Mouse (Mus musculus): ENCODE data around the gene Tmem132d. TPM values are rescaled to one million over a fixed set of nuclear protein-coding genes. Genes with fewer than 3 reads are reported as not detected.

Tmem132d gene
- polyA plus RNA-seq, 1 experiment from 2014 or later, result 1.7 TPM

GRCm38 (mm10) chr5:128330351-128330750, 102.5 kb downstream of the Tmem132d start:
- Histone ChIP-seq H3K27ac (replicated peaks) (no peak overlapping the region), H3K9ac (no peak overlapping the region), H3K9me3 (no peaks in the 10 kb centered on the region), H3K27me3 (no peaks in the 10 kb centered on the region), H3K4me1 (replicated peaks) (0 out of 2 replicates have a peak, but pooled peaks cover 2% of the 10 kb centered on the region), H3K4me3 (no peak overlapping the region), H3K36me3 (no peaks in the 10 kb centered on the region), H3K4me2 (no peak overlapping the region)
- 87% methylated on average over 8 of the region's 8 CpGs for WGBS
- no peak for ATAC-seq (ENCODE audit: low read depth)

- no peaks in the 10 kb centered on the region for H3K9me3 ChIP-seq
- no peak for ATAC-seq (ENCODE audit: low read depth)
- no peak overlapping the region for H3K9ac ChIP-seq
- no peak overlapping the region for H3K4me3 ChIP-seq
- H3K27ac ChIP-seq (replicated peaks), result no peak overlapping the region
- no peak overlapping the region for H3K4me2 ChIP-seq
- no peaks in the 10 kb centered on the region for H3K4me1 ChIP-seq (replicated peaks)
- no peaks in the 10 kb centered on the region for H3K36me3 ChIP-seq
- no peaks in the 10 kb centered on the region for H3K27me3 ChIP-seq
- 86% methylated on average over 2 of the region's 2 CpGs for WGBS
Measured at GRCm38 (mm10) chr5:128302387-128302786, 130.5 kb downstream of the Tmem132d start.

- no peaks in the 10 kb centered on the region for H3K4me1 ChIP-seq (replicated peaks)
- no peaks in the 10 kb centered on the region for H3K9me3 ChIP-seq
- no peak for ATAC-seq (ENCODE audit: low read depth)
- no peaks in the 10 kb centered on the region for H3K36me3 ChIP-seq
- H3K4me2 ChIP-seq, result no peak overlapping the region
- WGBS, result 21% methylated on average over 2 of the region's 2 CpGs
- no peak overlapping the region for H3K27ac ChIP-seq (replicated peaks)
- no peak overlapping the region for H3K4me3 ChIP-seq
- H3K9ac ChIP-seq, result no peak overlapping the region
- H3K27me3 ChIP-seq, result no peaks in the 10 kb centered on the region
Measured at GRCm38 (mm10) chr5:128291191-128291590, 141.7 kb downstream of the Tmem132d start.

GRCm38 (mm10) chr5:128273255-128273654, 159.6 kb downstream of the Tmem132d start:
- H3K4me1 ChIP-seq (replicated peaks), result no peaks in the 10 kb centered on the region
- no peaks in the 10 kb centered on the region for H3K36me3 ChIP-seq
- H3K27ac ChIP-seq (replicated peaks), result no peak overlapping the region
- WGBS, result 10% methylated on average over 6 of the region's 6 CpGs
- no peak for ATAC-seq (ENCODE audit: low read depth)
- H3K4me3 ChIP-seq, result no peak overlapping the region
- H3K9ac ChIP-seq, result no peak overlapping the region
- no peaks in the 10 kb centered on the region for H3K27me3 ChIP-seq
- no peak overlapping the region for H3K4me2 ChIP-seq
- no peaks in the 10 kb centered on the region for H3K9me3 ChIP-seq

GRCm38 (mm10) chr5:128267366-128267765, 165.5 kb downstream of the Tmem132d start:
- no peaks in the 10 kb centered on the region for H3K9me3 ChIP-seq
- 95% methylated on average over 6 of the region's 6 CpGs for WGBS
- no peaks in the 10 kb centered on the region for H3K4me1 ChIP-seq (replicated peaks)
- no peak overlapping the region for H3K27ac ChIP-seq (replicated peaks)
- no peak for ATAC-seq (ENCODE audit: low read depth)
- H3K27me3 ChIP-seq, result no peaks in the 10 kb centered on the region
- H3K4me3 ChIP-seq, result no peak overlapping the region
- H3K36me3 ChIP-seq, result no peaks in the 10 kb centered on the region
- H3K9ac ChIP-seq, result no peak overlapping the region
- H3K4me2 ChIP-seq, result no peak overlapping the region

GRCm38 (mm10) chr5:128244219-128244618, 188.7 kb downstream of the Tmem132d start:
- 45% methylated on average over 4 of the region's 4 CpGs for WGBS
- no peak for ATAC-seq (ENCODE audit: low read depth)
- H3K9me3 ChIP-seq, result peaks cover 6% of the 10 kb centered on the region; the same call in 1 of the 2 replicates
- H3K9ac ChIP-seq, result no peak overlapping the region
- no peak overlapping the region for H3K4me3 ChIP-seq
- H3K36me3 ChIP-seq, result no peaks in the 10 kb centered on the region
- H3K4me2 ChIP-seq, result no peak overlapping the region
- H3K27ac ChIP-seq (replicated peaks), result no peak overlapping the region
- no peaks in the 10 kb centered on the region for H3K27me3 ChIP-seq
- peaks cover 7% of the 10 kb centered on the region; the same call in 1 of the 2 replicates for H3K4me1 ChIP-seq (replicated peaks)

- WGBS, result 44% methylated on average over 9 of the region's 9 CpGs
- Histone ChIP-seq H3K9me3 (peaks cover 6% of the 10 kb centered on the region; the same call in 1 of the 2 replicates), H3K27ac (replicated peaks) (no peak overlapping the region), H3K4me1 (replicated peaks) (peaks cover 7% of the 10 kb centered on the region), H3K36me3 (no peaks in the 10 kb centered on the region), H3K27me3 (no peaks in the 10 kb centered on the region), H3K9ac (no peak overlapping the region), H3K4me2 (no peak overlapping the region), H3K4me3 (no peak overlapping the region)
- no peak for ATAC-seq (ENCODE audit: low read depth)
Measured at GRCm38 (mm10) chr5:128236638-128237335, 196.1 kb downstream of the Tmem132d start.

GRCm38 (mm10) chr5:128235611-128236010, 197.3 kb downstream of the Tmem132d start:
- ATAC-seq (ENCODE audit: low read depth), result no peak
- 63% methylated on average over 1 of the region's 1 CpGs for WGBS
- H3K9me3 ChIP-seq, result peaks cover 6% of the 10 kb centered on the region; the same call in 1 of the 2 replicates
- H3K27me3 ChIP-seq, result no peaks in the 10 kb centered on the region
- H3K4me3 ChIP-seq, result no peak overlapping the region
- peaks cover 7% of the 10 kb centered on the region for H3K4me1 ChIP-seq (replicated peaks)
- H3K9ac ChIP-seq, result no peak overlapping the region
- no peak overlapping the region for H3K27ac ChIP-seq (replicated peaks)
- H3K36me3 ChIP-seq, result no peaks in the 10 kb centered on the region
- no peak overlapping the region for H3K4me2 ChIP-seq

GRCm38 (mm10) chr5:128233101-128233500, 199.8 kb downstream of the Tmem132d start:
- H3K4me1 ChIP-seq (replicated peaks), result peaks cover 7% of the 10 kb centered on the region
- no peak overlapping the region for H3K27ac ChIP-seq (replicated peaks)
- H3K4me3 ChIP-seq, result no peak overlapping the region
- H3K36me3 ChIP-seq, result no peaks in the 10 kb centered on the region
- H3K9ac ChIP-seq, result no peak overlapping the region
- ATAC-seq (ENCODE audit: low read depth), result no peak
- H3K4me2 ChIP-seq, result no peak overlapping the region
- no peaks in the 10 kb centered on the region for H3K27me3 ChIP-seq
- H3K9me3 ChIP-seq, result no peaks in the 10 kb centered on the region

- no peak overlapping the region for H3K4me3 ChIP-seq
Measured at GRCm38 (mm10) chr5:128218281-128218680, 214.6 kb downstream of the Tmem132d start.

GRCm38 (mm10) chr5:128211125-128211524, 221.8 kb downstream of the Tmem132d start:
- H3K4me2 ChIP-seq, result no peak overlapping the region
- H3K36me3 ChIP-seq, result no peaks in the 10 kb centered on the region
- no peaks in the 10 kb centered on the region for H3K9me3 ChIP-seq
- ATAC-seq (ENCODE audit: low read depth), result no peak
- WGBS, result 86% methylated on average over 5 of the region's 5 CpGs
- H3K27ac ChIP-seq (replicated peaks), result no peak overlapping the region
- peaks cover 5% of the 10 kb centered on the region for H3K4me1 ChIP-seq (replicated peaks)
- no peak overlapping the region for H3K9ac ChIP-seq
- H3K4me3 ChIP-seq, result no peak overlapping the region
- H3K27me3 ChIP-seq, result no peaks in the 10 kb centered on the region

More at GRCm38 (mm10) chr5:128218281-128218680, 214.6 kb downstream of the Tmem132d start:
- no peaks in the 10 kb centered on the region for H3K4me1 ChIP-seq (replicated peaks)
- H3K9ac ChIP-seq, result no peak overlapping the region
- H3K9me3 ChIP-seq, result no peaks in the 10 kb centered on the region
- ATAC-seq (ENCODE audit: low read depth), result no peak
- no peak overlapping the region for H3K27ac ChIP-seq (replicated peaks)
- H3K36me3 ChIP-seq, result no peaks in the 10 kb centered on the region
- H3K4me2 ChIP-seq, result no peak overlapping the region
- H3K27me3 ChIP-seq, result no peaks in the 10 kb centered on the region

- peaks cover 32% of the 10 kb centered on the region for H3K4me1 ChIP-seq (replicated peaks)
- ATAC-seq (ENCODE audit: low read depth), result no peak
Measured at GRCm38 (mm10) chr5:128205716-128206115, 227.2 kb downstream of the Tmem132d start.

More at GRCm38 (mm10) chr5:128205716-128206115, 227.2 kb downstream of the Tmem132d start:
- H3K9me3 ChIP-seq, result no peaks in the 10 kb centered on the region
- no peaks in the 10 kb centered on the region for H3K36me3 ChIP-seq
- no peaks in the 10 kb centered on the region for H3K27me3 ChIP-seq
- no peak overlapping the region for H3K9ac ChIP-seq
- no peak overlapping the region for H3K4me3 ChIP-seq
- no peak overlapping the region for H3K4me2 ChIP-seq
- H3K27ac ChIP-seq (replicated peaks), result no peak overlapping the region
- WGBS, result 14% methylated on average over 2 of the region's 2 CpGs
